Mouse (Mus musculus): ENCODE results near the gene Adarb1. TPM values are rescaled to one million over a fixed set of nuclear protein-coding genes. Genes with fewer than 3 reads are reported as not detected.

Adarb1 gene
- polyA plus RNA-seq (2017; shearing (Covaris generic)), result 1 to 10 TPM; 1.4 to 1.6 TPM

DNA sequence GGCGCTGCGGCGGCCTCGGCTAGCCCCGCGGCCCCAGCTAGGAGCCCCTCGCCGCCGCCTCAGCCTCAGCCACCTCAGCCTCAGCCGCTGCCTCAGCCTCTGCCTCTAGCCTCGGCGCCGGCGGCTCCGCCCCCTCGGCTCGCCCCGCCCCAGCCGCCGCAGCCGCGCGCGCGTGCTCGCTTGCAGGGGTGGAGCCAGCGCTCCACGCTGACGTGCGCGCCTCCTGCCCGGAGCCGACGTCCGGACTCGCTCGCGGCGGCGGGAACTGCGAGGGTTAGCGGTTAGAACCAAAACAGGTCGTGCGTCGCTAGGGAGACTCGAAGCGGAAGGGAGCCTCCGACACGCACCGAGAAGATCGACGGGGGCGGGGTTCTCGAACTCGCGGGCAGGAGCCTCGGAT, at the start of gene Adarb1:
Gene Adarb1 (minus strand): TSS at position 133 of the 400 bp plus-strand sequence.

DNA sequence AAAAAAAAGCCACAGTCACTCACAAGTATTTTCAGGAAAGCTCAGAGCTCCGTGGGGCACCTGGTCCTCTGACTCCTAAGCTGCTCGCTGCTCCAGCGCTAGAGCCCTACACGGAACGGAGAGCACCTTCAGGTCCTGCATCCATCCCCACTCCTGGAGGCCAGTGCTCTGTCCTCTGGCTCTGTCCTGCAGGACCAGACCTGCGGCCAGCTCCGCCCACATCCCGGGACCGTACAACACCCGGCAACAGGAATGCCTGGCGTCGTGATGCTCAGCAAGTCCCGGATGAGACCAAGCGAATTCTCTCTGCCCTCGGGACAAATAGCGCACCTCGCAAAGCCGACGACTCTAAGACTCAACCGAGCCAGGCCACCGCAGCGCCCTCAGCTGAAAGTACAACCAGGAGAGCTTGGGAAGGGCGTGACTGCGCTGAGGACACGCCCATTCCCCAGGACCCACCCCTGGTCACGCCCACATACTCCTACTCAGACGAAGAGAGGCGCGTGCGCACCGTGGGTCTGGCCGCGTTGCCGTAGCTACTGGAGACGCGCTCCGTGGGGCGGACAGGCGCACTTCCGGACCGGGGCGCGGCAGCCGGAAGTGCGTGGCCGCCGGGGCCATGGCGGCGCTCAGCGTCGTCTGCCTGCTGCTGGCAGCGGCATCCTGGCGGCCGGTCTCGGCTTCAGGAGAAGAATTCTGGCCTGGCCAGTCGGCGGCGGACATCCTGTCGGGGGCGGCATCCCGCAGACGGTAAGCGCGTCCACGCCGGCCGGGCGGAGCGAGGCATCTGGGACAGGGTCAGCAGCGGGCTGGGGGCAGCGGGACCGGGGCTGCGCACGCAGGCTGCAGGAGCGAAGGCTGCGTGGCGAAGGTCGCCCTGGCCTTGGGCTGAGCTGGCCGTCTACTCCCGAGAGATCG, 159.1 kb downstream of the Adarb1 start, which contains the start of gene Pofut2:
Gene Pofut2 (plus strand): TSS at position 515 of the 918 bp plus-strand sequence.

Other genes with a start within 250 kb of the Adarb1 start
- 10 to 100 TPM; 34.3 to 35.4 TPM for gene Pofut2, start 159.1 kb downstream of the Adarb1 start, polyA plus RNA-seq (2017; shearing (Covaris generic))
- 10 to 100 TPM; 49.3 to 61.8 TPM for gene Fam207a, start 97.5 kb upstream of the Adarb1 start, polyA plus RNA-seq (2017; shearing (Covaris generic))
- 100 to 1,000 TPM; 393 to 587 TPM for gene Itgb2, start 112.0 kb upstream of the Adarb1 start, polyA plus RNA-seq (2017; shearing (Covaris generic))
- gene Pttg1ip, start 163.4 kb upstream of the Adarb1 start, polyA plus RNA-seq (2017; shearing (Covaris generic)), result 10 to 100 TPM; 80.5 to 89.8 TPM
- 100 to 1,000 TPM; 101 to 149 TPM for gene Sumo3, start 187.8 kb upstream of the Adarb1 start, polyA plus RNA-seq (2017; shearing (Covaris generic))
- gene Gm49325, start 187.9 kb upstream of the Adarb1 start, polyA plus RNA-seq (2017; shearing (Covaris generic)), result not detected
- 10 to 100 TPM; 44.2 to 47.5 TPM for gene Ube2g2, start 204.0 kb upstream of the Adarb1 start, polyA plus RNA-seq (2017; shearing (Covaris generic))

Data from activated CD4-positive, CD25-positive, alpha-beta regulatory T cell (primary cell).